Mouse (Mus musculus) stomach, postnatal 0 days (tissue): Measurements from ENCODE around the gene Dagla. TPM values are rescaled to one million over a fixed set of nuclear protein-coding genes. Genes with fewer than 3 reads are reported as not detected.
A peak's percentile ranks its signal among the peaks of the same experiment; 100 is the strongest.

Experiments used
- ATAC-seq: fragments of 200-750 bp; cut with Nextera tagmentation; 2 replicates; pipeline ENCODE4 v1.8.0; 2017; ENCODE audit not compliant: low FRiP score, low TSS enrichment
- DNase-seq: peaks from one replicate; pipeline ENCODE4 v3.0.0-alpha.2; 2016; ENCODE audit warnings: low spot score
- H3K27ac ChIP-seq: fragments of 300-500 bp; sonication (generic); replicated peaks from 2 replicates; pipeline ENCODE4 v1.5.1; 2014; ENCODE audit warnings: mild to moderate bottlenecking, control low read depth
- H3K27me3 ChIP-seq: fragments of 300-500 bp; sonication (generic); 2 replicates; pipeline ENCODE4 v1.6.1; 2014; ENCODE audit warnings: low read length; ENCODE audit not compliant: control insufficient read depth, insufficient read depth
- H3K36me3 ChIP-seq: fragments of 300-500 bp; sonication (generic); 2 replicates; pipeline ENCODE4 v1.6.1; 2014; ENCODE audit warnings: low read length, mixed read lengths; ENCODE audit not compliant: control insufficient read depth, insufficient read depth
- H3K4me1 ChIP-seq: fragments of 300-500 bp; sonication (generic); replicated peaks from 2 replicates; pipeline ENCODE4 v1.6.1; 2014; ENCODE audit warnings: antibody characterized with exemption; ENCODE audit not compliant: control insufficient read depth, insufficient read depth
- H3K4me2 ChIP-seq: fragments of 300-500 bp; sonication (generic); replicated peaks from 2 replicates; pipeline ENCODE4 v1.6.1; 2014; ENCODE audit warnings: low read depth, mild to moderate bottlenecking, control low read depth, moderate library complexity
- H3K4me3 ChIP-seq: fragments of 300-500 bp; sonication (generic); 2 replicates; pipeline ENCODE4 v1.5.1; 2014; ENCODE audit warnings: low read depth, low read length, control low read depth
- H3K9ac ChIP-seq: fragments of 300-500 bp; sonication (generic); 2 replicates; pipeline ENCODE4 v1.6.1; 2014; ENCODE audit warnings: mild to moderate bottlenecking, low read length, control low read depth, mixed read lengths
- H3K9me3 ChIP-seq: fragments of 300-500 bp; sonication (generic); 2 replicates; pipeline ENCODE4 v1.6.1; 2016; ENCODE audit warnings: low read length; ENCODE audit not compliant: control insufficient read depth
- CTCF ChIP-seq: IDR thresholded peaks from 2 replicates; pipeline ENCODE4 v1.5.1; 2016; ENCODE audit warnings: antibody characterized with exemption, low read depth, mild to moderate bottlenecking, moderate library complexity
- EP300 ChIP-seq: optimal IDR thresholded peaks from 2 replicates; pipeline ENCODE3; 2016; ENCODE audit warnings: antibody characterized with exemption
- WGBS: fragments of 180-500 bp; shearing (Covaris S2); extraction: QIAGEN DNeasy Blood & Tissue Kit; methylation state at CpG from one replicate; pipeline ENCODE4 v1.1.7; 2014; 5-methylcytosine and 5-hydroxymethylcytosine counted together
- polyA plus RNA-seq: library from polyadenylated mRNA; unstranded; fragments of >200 nt; fragmentation: Nextera tagmentation; extraction: Ambion mirVana; gene quantifications from 2 replicates; pipeline ENCODE4 v1.2.1, GENCODE M21; 2015

The Dagla gene
- polyA plus RNA-seq, 1 experiment from 2014 or later = 1.3 TPM

GRCm38 (mm10) chr19:10197130-10197529 is 107.5 kb downstream of the Dagla start:
- no peak for DNase-seq
- TF ChIP-seq CTCF (no peak), EP300 (no peak)
- no peak for ATAC-seq
- 0 out of 2 replicates have a peak overlapping the region, but pooled peaks have one; percentile 24 for H3K27ac ChIP-seq
- peaks cover 29% of the 10 kb centered on the region for H3K36me3 ChIP-seq
- H3K9me3 ChIP-seq = no peaks in the 10 kb centered on the region
- 83% methylated on average over 4 of the region's 4 CpGs for WGBS
- H3K4me1 ChIP-seq = no peaks in the 10 kb centered on the region
- no peak overlapping the region for H3K9ac ChIP-seq
- no peak overlapping the region for H3K4me2 ChIP-seq
- H3K4me3 ChIP-seq = no peak overlapping the region
- H3K27me3 ChIP-seq = no peaks in the 10 kb centered on the region

Other genes starting within 250 kb of the Dagla start
- 34.6 and 35.3 TPM in 2 replicates for gene Fads2, start 203.1 kb downstream of the Dagla start, polyA plus RNA-seq
- gene Fads1, start 122.0 kb downstream of the Dagla start, polyA plus RNA-seq = 36.3 TPM in 2 replicates
- gene Tmem258, start 100.9 kb downstream of the Dagla start, polyA plus RNA-seq = 330 and 370 TPM in 2 replicates
- gene Fen1, start 100.7 kb downstream of the Dagla start, polyA plus RNA-seq = 27.8 and 29.2 TPM in 2 replicates
- 9.6 and 10.7 TPM in 2 replicates for gene Myrf, start 64.1 kb downstream of the Dagla start, polyA plus RNA-seq
- 2.7 and 4.3 TPM in 2 replicates for gene Syt7, start 84.2 kb upstream of the Dagla start, polyA plus RNA-seq
- gene Lrrc10b, start 152.6 kb upstream of the Dagla start, polyA plus RNA-seq = 2.8 and 3.3 TPM in 2 replicates
- gene Ppp1r32, start 178.1 kb upstream of the Dagla start, polyA plus RNA-seq = 0.15 and 0.16 TPM in 2 replicates
- 12.5 and 16.7 TPM in 2 replicates for gene Cpsf7, start 220.4 kb upstream of the Dagla start, polyA plus RNA-seq
- gene Sdhaf2, start 221.3 kb upstream of the Dagla start, polyA plus RNA-seq = 37.4 and 38.9 TPM in 2 replicates